Mouse (Mus musculus) CH12.LX (cell line): Measurements from ENCODE around the gene Cep41.

Experiments used
- JUND ChIP-seq: conservative IDR thresholded peaks from 2 replicates; pipeline ENCODE4 v1.6.1; 2011; ENCODE audit warnings: low read depth, low read length, improper control_type of control experiment
- MEF2A ChIP-seq: IDR thresholded peaks from 2 replicates; pipeline ENCODE4 v1.6.1; 2014; ENCODE audit warnings: low read depth, mild to moderate bottlenecking, inconsistent platforms, low read length, improper control_type of control experiment, borderline replicate concordance
- POLR2AphosphoS2 ChIP-seq: IDR thresholded peaks from 2 replicates; pipeline ENCODE4 v1.6.1; 2011; ENCODE audit warnings: low read depth, low read length, improper control_type of control experiment
- ZKSCAN1 ChIP-seq: IDR thresholded peaks from 2 replicates; pipeline ENCODE4 v1.6.1; 2012; ENCODE audit warnings: low read depth, inconsistent platforms, low read length, improper control_type of control experiment, borderline replicate concordance
- ZMIZ1 ChIP-seq: IDR thresholded peaks from 2 replicates; pipeline ENCODE4 v1.6.1; 2012; ENCODE audit warnings: low read depth, mild to moderate bottlenecking, inconsistent platforms, low read length, improper control_type of control experiment

GRCm38 (mm10) chr6:30667585-30667984 lies 26.0 kb downstream of the Cep41 start:
- TF ChIP-seq ZMIZ1: no peak
- no peak for TF ChIP-seq ZKSCAN1
- TF ChIP-seq POLR2AphosphoS2: no peak
- TF ChIP-seq MEF2A: no peak
- TF ChIP-seq JUND: no peak
